Mouse (Mus musculus) hindbrain, embryonic 12.5 days (tissue): Measurements from ENCODE around the gene Naif1. TPM values are rescaled to one million over a fixed set of nuclear protein-coding genes. Genes with fewer than 3 reads are reported as not detected.

Experiments
- ATAC-seq: fragments of 200-750 bp; cut with Nextera tagmentation; 2 replicates; pipeline ENCODE4 v1.8.0; 2017; ENCODE audit warnings: moderate TSS enrichment; ENCODE audit not compliant: low FRiP score
- H3K27ac ChIP-seq: fragments of 300-500 bp; sonication (generic); 2 replicates; pipeline ENCODE4 v1.5.1; 2016; ENCODE audit warnings: mild to moderate bottlenecking
- H3K27me3 ChIP-seq: fragments of 300-500 bp; sonication (generic); 2 replicates; pipeline ENCODE4 v1.6.1; 2016; ENCODE audit warnings: mild to moderate bottlenecking
- H3K36me3 ChIP-seq: fragments of 300-500 bp; sonication (generic); 2 replicates; pipeline ENCODE4 v1.6.1; 2016; ENCODE audit warnings: mild to moderate bottlenecking
- H3K4me1 ChIP-seq: fragments of 300-500 bp; sonication (generic); 2 replicates; pipeline ENCODE4 v1.6.1; 2016
- H3K4me2 ChIP-seq: fragments of 300-500 bp; sonication (generic); replicated peaks from 2 replicates; pipeline ENCODE4 v1.6.1; 2016; ENCODE audit warnings: mild to moderate bottlenecking
- H3K4me3 ChIP-seq: fragments of 300-500 bp; sonication (generic); 2 replicates; pipeline ENCODE4 v1.5.1; 2016; ENCODE audit warnings: mild to moderate bottlenecking
- H3K9ac ChIP-seq: fragments of 300-500 bp; sonication (generic); 2 replicates; pipeline ENCODE4 v1.6.1; 2016; ENCODE audit warnings: mild to moderate bottlenecking, moderate library complexity
- H3K9me3 ChIP-seq: fragments of 300-500 bp; sonication (generic); replicated peaks from 2 replicates; pipeline ENCODE4 v1.6.1; 2016; ENCODE audit warnings: mild to moderate bottlenecking
- WGBS: fragments of 180-500 bp; shearing (Covaris S2); methylation state at CpG from one replicate; pipeline ENCODE4 v1.1.7; 2016; 5-methylcytosine and 5-hydroxymethylcytosine counted together
- polyA plus RNA-seq: library from polyadenylated mRNA; unstranded; fragments of >200 nt; fragmentation: Nextera tagmentation; extraction: Ambion mirVana; gene quantifications from 2 replicates; pipeline ENCODE4 v1.2.1, GENCODE M21; 2016

Naif1 gene
- polyA plus RNA-seq, 1 experiment from 2014 or later, result 5.9 TPM

GRCm38 (mm10) chr2:32495185-32495726 is 45.0 kb downstream of the Naif1 start:
- WGBS, result 78% methylated on average over 20 of the region's 20 CpGs

GRCm38 (mm10) chr2:32496190-32496589 is 45.9 kb downstream of the Naif1 start:
- H3K9ac ChIP-seq, result no peak overlapping the region
- ATAC-seq, result no peak
- no peaks in the 10 kb centered on the region for H3K36me3 ChIP-seq
- 70% methylated on average over 5 of the region's 5 CpGs for WGBS
- H3K9me3 ChIP-seq, result no peaks in the 10 kb centered on the region
- H3K4me2 ChIP-seq, result no peak overlapping the region
- no peaks in the 10 kb centered on the region for H3K27me3 ChIP-seq
- no peak overlapping the region for H3K27ac ChIP-seq
- no peaks in the 10 kb centered on the region for H3K4me1 ChIP-seq
- no peak overlapping the region for H3K4me3 ChIP-seq

More at GRCm38 (mm10) chr2:32495185-32495726, 45.0 kb downstream of the Naif1 start:
- Histone ChIP-seq H3K36me3 (no peaks in the 10 kb centered on the region), H3K9me3 (no peaks in the 10 kb centered on the region), H3K4me3 (no peak overlapping the region), H3K9ac (no peak overlapping the region), H3K4me1 (no peaks in the 10 kb centered on the region), H3K27ac (no peak overlapping the region), H3K4me2 (no peak overlapping the region), H3K27me3 (no peaks in the 10 kb centered on the region)
- ATAC-seq, result no peak

- no peak overlapping the region for H3K27ac ChIP-seq
- H3K27me3 ChIP-seq, result no peaks in the 10 kb centered on the region
- no peak overlapping the region for H3K9ac ChIP-seq
- ATAC-seq, result no peak
- no peak overlapping the region for H3K4me3 ChIP-seq
- 97% methylated on average over 4 of the region's 4 CpGs for WGBS
- H3K4me2 ChIP-seq, result no peak overlapping the region
- H3K9me3 ChIP-seq, result no peaks in the 10 kb centered on the region
- H3K4me1 ChIP-seq, result no peaks in the 10 kb centered on the region
- H3K36me3 ChIP-seq, result no peaks in the 10 kb centered on the region
Measured at GRCm38 (mm10) chr2:32499365-32499764, 49.1 kb downstream of the Naif1 start.

- WGBS, result 75% methylated on average over 5 of the region's 5 CpGs
- Histone ChIP-seq H3K36me3 (no peaks in the 10 kb centered on the region), H3K4me2 (no peak overlapping the region), H3K4me3 (no peak overlapping the region), H3K9me3 (no peaks in the 10 kb centered on the region), H3K27me3 (no peaks in the 10 kb centered on the region), H3K4me1 (no peaks in the 10 kb centered on the region), H3K9ac (no peak overlapping the region), H3K27ac (no peak overlapping the region)
- no peak for ATAC-seq
Measured at GRCm38 (mm10) chr2:32500461-32500860, 50.2 kb downstream of the Naif1 start.

GRCm38 (mm10) chr2:32501754-32502324 is 51.6 kb downstream of the Naif1 start:
- Histone ChIP-seq H3K4me3 (no peak overlapping the region), H3K9ac (no peak overlapping the region), H3K27me3 (no peaks in the 10 kb centered on the region), H3K9me3 (peaks cover 3% of the 10 kb centered on the region; the same call in 1 of the 2 replicates), H3K4me2 (no peak overlapping the region), H3K36me3 (no peaks in the 10 kb centered on the region), H3K4me1 (no peaks in the 10 kb centered on the region), H3K27ac (no peak overlapping the region)
- no peak for ATAC-seq
- 64% methylated on average over 5 of the region's 5 CpGs for WGBS

GRCm38 (mm10) chr2:32502843-32503242 is 52.6 kb downstream of the Naif1 start:
- Histone ChIP-seq H3K4me2 (no peak overlapping the region), H3K9me3 (peaks cover 3% of the 10 kb centered on the region; the same call in 1 of the 2 replicates), H3K4me3 (no peak overlapping the region), H3K27me3 (no peaks in the 10 kb centered on the region), H3K4me1 (peaks cover 3% of the 10 kb centered on the region; the same call in 1 of the 2 replicates), H3K36me3 (no peaks in the 10 kb centered on the region), H3K27ac (no peak overlapping the region), H3K9ac (no peak overlapping the region)
- 90% methylated on average over 12 of the region's 12 CpGs for WGBS
- no peak for ATAC-seq

- Histone ChIP-seq H3K9me3 (peaks cover 3% of the 10 kb centered on the region; the same call in 1 of the 2 replicates), H3K27me3 (no peaks in the 10 kb centered on the region), H3K4me1 (peaks cover 3% of the 10 kb centered on the region; the same call in 1 of the 2 replicates), H3K36me3 (no peaks in the 10 kb centered on the region), H3K27ac (no peak overlapping the region), H3K4me2 (no peak overlapping the region), H3K9ac (no peak overlapping the region), H3K4me3 (no peak overlapping the region)
- ATAC-seq, result no peak
- 55% methylated on average over 3 of the region's 3 CpGs for WGBS
Measured at GRCm38 (mm10) chr2:32503588-32503987, 53.3 kb downstream of the Naif1 start.

GRCm38 (mm10) chr2:32505536-32505935 is 55.3 kb downstream of the Naif1 start:
- WGBS, result 95% methylated on average over 2 of the region's 2 CpGs
- ATAC-seq, result no peak
- H3K4me3 ChIP-seq, result no peak overlapping the region

More at GRCm38 (mm10) chr2:32505536-32505935, 55.3 kb downstream of the Naif1 start:
- peaks cover 9% of the 10 kb centered on the region; the same call in 1 of the 2 replicates for H3K4me1 ChIP-seq
- H3K27me3 ChIP-seq, result no peaks in the 10 kb centered on the region
- no peak overlapping the region for H3K27ac ChIP-seq
- H3K9me3 ChIP-seq, result peaks cover 3% of the 10 kb centered on the region; the same call in 1 of the 2 replicates
- H3K4me2 ChIP-seq, result no peak overlapping the region
- H3K36me3 ChIP-seq, result no peaks in the 10 kb centered on the region
- no peak overlapping the region for H3K9ac ChIP-seq

Other genes starting within 250 kb of the Naif1 start
- gene Pomt1, start 213.9 kb upstream of the Naif1 start, polyA plus RNA-seq, result 25.5 and 25.9 TPM in 2 replicates
- gene Uck1, start 190.3 kb upstream of the Naif1 start, polyA plus RNA-seq, result 61.8 and 67.3 TPM in 2 replicates
- gene Golga2, start 163.1 kb upstream of the Naif1 start, polyA plus RNA-seq, result 31.5 and 31.6 TPM in 2 replicates
- gene Swi5, start 162.4 kb upstream of the Naif1 start, polyA plus RNA-seq, result 380 and 382 TPM in 2 replicates
- gene Ciz1, start 98.1 kb upstream of the Naif1 start, polyA plus RNA-seq, result 59.1 and 66.3 TPM in 2 replicates
- gene Dnm1, start 97.1 kb upstream of the Naif1 start, polyA plus RNA-seq, result 44.4 and 47.5 TPM in 2 replicates
- gene 1110008P14Rik, start 68.5 kb upstream of the Naif1 start, polyA plus RNA-seq, result 62.6 and 72.8 TPM in 2 replicates
- 0.95 and 1.2 TPM in 2 replicates for gene Lcn2, start 62.2 kb upstream of the Naif1 start, polyA plus RNA-seq
- 34.5 and 35.1 TPM in 2 replicates for gene Ptges2, start 54.6 kb upstream of the Naif1 start, polyA plus RNA-seq
- gene Slc25a25, start 988 bp downstream of the Naif1 start, polyA plus RNA-seq, result 40.2 and 41.6 TPM in 2 replicates
- gene Fam102a, start 84.9 kb downstream of the Naif1 start, polyA plus RNA-seq, result 12.6 and 15.5 TPM in 2 replicates
- gene Dpm2, start 120.4 kb downstream of the Naif1 start, polyA plus RNA-seq, result 110 and 117 TPM in 2 replicates
- gene Pip5kl1, start 124.3 kb downstream of the Naif1 start, polyA plus RNA-seq, result 4.2 and 5.0 TPM in 2 replicates
- 0.31 and 0.56 TPM in 2 replicates for gene 9430097D07Rik, start 125.2 kb downstream of the Naif1 start, polyA plus RNA-seq
- 21.5 and 22.9 TPM in 2 replicates for gene St6galnac4, start 136.6 kb downstream of the Naif1 start, polyA plus RNA-seq
- 13.5 and 14.3 TPM in 2 replicates for gene St6galnac6, start 149.3 kb downstream of the Naif1 start, polyA plus RNA-seq
- gene Ak1, start 171.3 kb downstream of the Naif1 start, polyA plus RNA-seq, result 40.4 and 43.2 TPM in 2 replicates
- gene Eng, start 196.1 kb downstream of the Naif1 start, polyA plus RNA-seq, result 31.6 and 32.1 TPM in 2 replicates